Mouse (Mus musculus) stomach, postnatal 0 days (tissue): Measurements from ENCODE around the gene Tlcd1. TPM values are rescaled to one million over a fixed set of nuclear protein-coding genes. Genes with fewer than 3 reads are reported as not detected.

Experiments
- ATAC-seq: fragments of 200-750 bp; cut with Nextera tagmentation; 2 replicates; pipeline ENCODE4 v1.8.0; 2017; ENCODE audit not compliant: low FRiP score, low TSS enrichment
- DNase-seq: peaks from one replicate; pipeline ENCODE4 v3.0.0-alpha.2; 2016; ENCODE audit warnings: low spot score
- H3K27ac ChIP-seq: fragments of 300-500 bp; sonication (generic); replicated peaks from 2 replicates; pipeline ENCODE4 v1.5.1; 2014; ENCODE audit warnings: mild to moderate bottlenecking, control low read depth
- H3K27me3 ChIP-seq: fragments of 300-500 bp; sonication (generic); 2 replicates; pipeline ENCODE4 v1.6.1; 2014; ENCODE audit warnings: low read length; ENCODE audit not compliant: control insufficient read depth, insufficient read depth
- H3K36me3 ChIP-seq: fragments of 300-500 bp; sonication (generic); 2 replicates; pipeline ENCODE4 v1.6.1; 2014; ENCODE audit warnings: low read length, mixed read lengths; ENCODE audit not compliant: control insufficient read depth, insufficient read depth
- H3K4me1 ChIP-seq: fragments of 300-500 bp; sonication (generic); replicated peaks from 2 replicates; pipeline ENCODE4 v1.6.1; 2014; ENCODE audit warnings: antibody characterized with exemption; ENCODE audit not compliant: control insufficient read depth, insufficient read depth
- H3K4me2 ChIP-seq: fragments of 300-500 bp; sonication (generic); replicated peaks from 2 replicates; pipeline ENCODE4 v1.6.1; 2014; ENCODE audit warnings: low read depth, mild to moderate bottlenecking, control low read depth, moderate library complexity
- H3K4me3 ChIP-seq: fragments of 300-500 bp; sonication (generic); 2 replicates; pipeline ENCODE4 v1.5.1; 2014; ENCODE audit warnings: low read depth, low read length, control low read depth
- H3K9ac ChIP-seq: fragments of 300-500 bp; sonication (generic); 2 replicates; pipeline ENCODE4 v1.6.1; 2014; ENCODE audit warnings: mild to moderate bottlenecking, low read length, control low read depth, mixed read lengths
- H3K9me3 ChIP-seq: fragments of 300-500 bp; sonication (generic); 2 replicates; pipeline ENCODE4 v1.6.1; 2016; ENCODE audit warnings: low read length; ENCODE audit not compliant: control insufficient read depth
- CTCF ChIP-seq: IDR thresholded peaks from 2 replicates; pipeline ENCODE4 v1.5.1; 2016; ENCODE audit warnings: antibody characterized with exemption, low read depth, mild to moderate bottlenecking, moderate library complexity
- EP300 ChIP-seq: optimal IDR thresholded peaks from 2 replicates; pipeline ENCODE3; 2016; ENCODE audit warnings: antibody characterized with exemption
- WGBS: fragments of 180-500 bp; shearing (Covaris S2); extraction: QIAGEN DNeasy Blood & Tissue Kit; methylation state at CpG from one replicate; pipeline ENCODE4 v1.1.7; 2014; 5-methylcytosine and 5-hydroxymethylcytosine counted together
- polyA plus RNA-seq: library from polyadenylated mRNA; unstranded; fragments of >200 nt; fragmentation: Nextera tagmentation; extraction: Ambion mirVana; gene quantifications from 2 replicates; pipeline ENCODE4 v1.2.1, GENCODE M21; 2015

The Tlcd1 gene
- polyA plus RNA-seq, 1 experiment from 2014 or later = 41.3 TPM

DNA sequence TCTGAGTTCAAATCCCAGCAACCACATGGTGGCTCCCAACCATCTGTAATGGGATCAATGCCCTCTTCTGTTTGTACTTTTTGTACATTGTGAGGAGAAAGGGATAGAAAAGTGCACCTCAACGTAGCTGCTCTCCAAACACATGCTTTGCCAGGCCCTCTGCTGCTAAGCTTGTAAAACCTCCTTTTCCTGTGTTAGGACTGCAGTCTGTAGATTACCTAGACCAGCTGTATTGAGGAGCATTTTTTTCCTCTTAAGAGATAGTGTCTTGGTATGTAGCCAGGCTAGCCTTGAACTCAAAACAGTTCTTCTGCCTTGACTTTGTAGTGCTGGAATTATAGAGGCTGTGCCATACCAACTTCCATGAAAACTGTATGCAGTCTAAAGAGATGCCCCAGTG is 40.4 kb upstream of the Tlcd1 start:
- Histone ChIP-seq H3K27ac (no peak overlapping the region), H3K4me2 (no peak overlapping the region), H3K4me3 (no peak overlapping the region), H3K36me3 (no peaks in the 10 kb centered on the region), H3K9ac (no peak overlapping the region), H3K4me1 (no peaks in the 10 kb centered on the region), H3K9me3 (no peaks in the 10 kb centered on the region), H3K27me3 (no peaks in the 10 kb centered on the region)
- ATAC-seq = no peak
- DNase-seq = no peak
- TF ChIP-seq CTCF (no peak), EP300 (no peak)
- 65% methylated on average over 1 of the region's 1 CpGs for WGBS

DNA sequence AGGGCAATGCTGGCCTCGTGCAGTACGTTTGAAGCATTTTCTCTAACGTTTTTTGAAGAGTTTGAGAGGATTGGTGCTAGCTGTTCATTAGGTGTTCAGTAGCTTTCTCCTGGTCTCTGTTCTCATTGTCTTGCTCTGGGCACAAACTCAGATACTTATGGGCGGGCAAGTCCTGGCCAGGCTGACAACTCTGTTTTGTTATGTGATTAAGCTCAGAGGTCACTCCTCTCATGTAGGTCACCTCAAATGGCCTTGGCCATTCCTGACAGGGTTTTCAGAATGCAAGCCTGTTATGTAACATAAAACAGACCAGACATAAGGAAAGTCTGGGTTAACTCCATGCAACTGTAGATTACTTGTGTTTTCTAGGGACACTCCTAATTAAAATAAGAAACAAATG is 38.9 kb upstream of the Tlcd1 start:
- Histone ChIP-seq H3K27me3 (no peaks in the 10 kb centered on the region), H3K4me2 (no peak overlapping the region), H3K4me1 (no peaks in the 10 kb centered on the region), H3K36me3 (no peaks in the 10 kb centered on the region), H3K4me3 (no peak overlapping the region), H3K9me3 (no peaks in the 10 kb centered on the region), H3K9ac (no peak overlapping the region), H3K27ac (no peak overlapping the region)
- 77% methylated on average over 4 of the region's 4 CpGs for WGBS
- DNase-seq (no peak), ATAC-seq (no peak)
- TF ChIP-seq CTCF (no peak), EP300 (no peak)

DNA sequence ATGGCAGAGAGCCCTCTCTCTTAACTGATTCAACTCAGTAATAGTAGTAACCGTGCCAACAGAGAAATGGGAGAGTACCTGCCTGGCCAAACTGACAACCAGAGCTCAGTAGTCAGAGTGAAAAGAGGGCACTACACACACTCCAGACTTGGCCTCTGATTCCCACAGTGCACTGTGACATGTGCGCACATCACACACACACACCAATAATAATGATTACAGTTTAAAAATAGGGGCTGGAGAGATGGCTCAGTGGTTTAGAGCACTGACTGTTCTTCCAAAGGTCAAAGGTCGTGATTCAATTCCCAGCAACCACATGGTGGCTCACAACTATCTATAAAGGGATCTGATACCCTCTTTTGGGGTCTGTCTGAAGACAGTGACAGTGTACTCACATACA is 38.5 kb upstream of the Tlcd1 start:
- DNase-seq = no peak
- Histone ChIP-seq H3K36me3 (no peaks in the 10 kb centered on the region), H3K27me3 (no peaks in the 10 kb centered on the region), H3K4me2 (no peak overlapping the region), H3K9me3 (no peaks in the 10 kb centered on the region), H3K27ac (no peak overlapping the region), H3K9ac (no peak overlapping the region), H3K4me3 (no peak overlapping the region), H3K4me1 (no peaks in the 10 kb centered on the region)
- no peak for ATAC-seq
- WGBS = 89% methylated on average over 3 of the region's 3 CpGs
- TF ChIP-seq EP300 (no peak), CTCF (no peak)

DNA sequence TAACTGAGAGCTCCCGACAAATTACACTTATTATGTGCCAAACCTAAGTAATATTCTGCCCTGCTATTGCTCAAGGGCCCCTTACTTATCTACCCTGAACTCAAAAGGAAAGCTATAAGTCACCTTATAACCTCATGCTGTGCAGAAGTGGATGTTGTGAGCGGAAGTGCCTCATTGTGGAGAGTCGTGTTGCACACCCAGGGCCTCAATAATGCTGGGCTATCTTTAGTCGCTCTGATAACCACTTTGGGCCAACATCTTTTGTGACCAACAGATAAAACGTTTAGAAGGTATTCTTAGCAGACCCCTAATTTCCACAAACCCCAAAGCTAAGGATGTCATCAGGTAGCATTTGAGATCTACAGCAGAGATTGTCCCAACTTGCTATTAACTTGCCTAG is 35.8 kb upstream of the Tlcd1 start:
- Histone ChIP-seq H3K4me2 (no peak overlapping the region), H3K4me3 (no peak overlapping the region), H3K27me3 (no peaks in the 10 kb centered on the region), H3K4me1 (no peaks in the 10 kb centered on the region), H3K9ac (no peak overlapping the region), H3K27ac (no peak overlapping the region), H3K36me3 (peaks cover 8% of the 10 kb centered on the region; the same call in 1 of the 2 replicates), H3K9me3 (no peaks in the 10 kb centered on the region)
- no peak for ATAC-seq
- 77% methylated on average over 5 of the region's 5 CpGs for WGBS
- no peak for TF ChIP-seq EP300
- no peak for TF ChIP-seq CTCF
- DNase-seq = no peak

DNA sequence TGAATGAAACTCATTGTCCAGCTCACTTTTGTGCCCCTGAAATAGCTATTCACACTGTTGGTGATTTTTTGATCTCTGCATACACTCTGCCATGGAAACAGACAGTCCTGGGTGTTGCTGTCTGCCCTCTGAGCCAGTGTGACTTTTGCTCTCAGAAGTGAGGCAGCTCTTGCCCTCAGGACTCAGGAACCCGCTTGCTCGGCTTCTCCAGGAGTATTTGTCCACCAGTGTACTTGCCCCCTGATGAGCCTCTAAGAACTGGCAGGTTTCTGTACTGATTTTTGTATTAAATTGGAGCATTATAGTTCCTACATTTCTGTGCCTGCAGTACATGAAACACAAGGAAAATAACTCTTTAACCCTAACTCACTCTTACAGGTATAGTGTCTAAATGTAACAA is 33.0 kb upstream of the Tlcd1 start:
- no peaks in the 10 kb centered on the region for H3K4me1 ChIP-seq
- no peak overlapping the region for H3K4me3 ChIP-seq
- H3K4me2 ChIP-seq = no peak overlapping the region
- TF ChIP-seq CTCF = no peak
- no peak for TF ChIP-seq EP300
- WGBS = 92% methylated on average over 2 of the region's 2 CpGs
- no peak overlapping the region for H3K9ac ChIP-seq
- peaks cover 8% of the 10 kb centered on the region; the same call in 1 of the 2 replicates for H3K36me3 ChIP-seq
- H3K27me3 ChIP-seq = no peaks in the 10 kb centered on the region
- no peaks in the 10 kb centered on the region for H3K9me3 ChIP-seq
- DNase-seq (no peak), ATAC-seq (no peak)
- H3K27ac ChIP-seq = no peak overlapping the region

DNA sequence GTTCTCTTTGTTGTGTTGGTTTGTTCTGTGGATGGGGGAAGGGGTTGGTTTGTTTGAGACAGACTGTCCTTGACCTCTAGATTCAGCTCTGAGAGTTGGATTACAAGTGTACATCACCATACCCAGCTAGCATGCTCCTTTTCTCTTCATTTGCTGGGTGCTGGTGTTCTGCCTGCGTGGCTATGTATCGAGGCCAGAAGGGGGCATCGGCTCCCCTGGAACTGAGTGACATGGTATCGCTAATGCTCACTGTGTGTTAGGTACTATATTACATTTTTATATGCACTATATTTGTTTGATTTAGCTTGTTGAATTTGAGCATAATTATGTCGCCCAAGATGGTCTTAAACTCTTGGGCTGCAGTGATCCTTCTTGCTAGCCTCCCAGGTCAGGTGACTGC is 30.3 kb upstream of the Tlcd1 start:
- no peaks in the 10 kb centered on the region for H3K27me3 ChIP-seq
- 67% methylated on average over 5 of the region's 5 CpGs for WGBS
- no peaks in the 10 kb centered on the region for H3K4me1 ChIP-seq
- no peaks in the 10 kb centered on the region for H3K9me3 ChIP-seq
- TF ChIP-seq CTCF (peak; percentile 59), EP300 (no peak)
- H3K36me3 ChIP-seq = peaks cover 8% of the 10 kb centered on the region; the same call in 1 of the 2 replicates
- no peak overlapping the region for H3K9ac ChIP-seq
- peak overlapping the region; percentile 69 for H3K27ac ChIP-seq
- no peak for ATAC-seq
- H3K4me2 ChIP-seq = no peak overlapping the region
- no peak overlapping the region for H3K4me3 ChIP-seq
- DNase-seq = no peak
